Mouse (Mus musculus) lung, adult 2 months (tissue): ENCODE data around the gene Bet1l. TPM values are rescaled to one million over a fixed set of nuclear protein-coding genes. Genes with fewer than 3 reads are reported as not detected.
"Not testable (repeated sequence)": the region's sequence is repeated elsewhere in the genome, so short reads cannot be mapped to it uniquely, and the experiment has no call there.

Experiments used
- DNase-seq: peaks from one replicate; pipeline ENCODE4 v3.0.0; 2022
- H3K4me1 ChIP-seq: fragments of 200-500 bp; 2 replicates; pipeline ENCODE4 v1.6.1; 2011; ENCODE audit warnings: low read length; ENCODE audit not compliant: control insufficient read depth, insufficient read depth
- H3K4me3 ChIP-seq: fragments of 200-500 bp; replicated peaks from 2 replicates; pipeline ENCODE3; 2011; ENCODE audit warnings: low read depth, mild to moderate bottlenecking, control low read depth, low read length; ENCODE audit errors: extremely low read depth
- CTCF ChIP-seq: fragments of 200-500 bp; IDR thresholded peaks from 2 replicates; pipeline ENCODE4 v1.5.1; 2011; ENCODE audit warnings: mild to moderate bottlenecking, low read length, control low read depth; ENCODE audit not compliant: insufficient read depth
- POLR2A ChIP-seq: fragments of 200-500 bp; IDR thresholded peaks from 2 replicates; pipeline ENCODE4 v1.6.1; 2011; ENCODE audit warnings: low read depth, mild to moderate bottlenecking, control low read depth, low read length, borderline replicate concordance; ENCODE audit errors: extremely low read depth
- WGBS: fragments of 180-500 bp; shearing (Covaris S2); methylation state at CpG from one replicate; pipeline ENCODE4 v1.1.7; 2018; 5-methylcytosine and 5-hydroxymethylcytosine counted together
- polyA plus RNA-seq: library from polyadenylated mRNA; depleted of rRNA; stranded (reverse); fragments of >200 nt; gene quantifications from 2 replicates; pipeline ENCODE4 v1.2.3, GENCODE M21; 2012; rRNA removed

Gene Bet1l
- polyA plus RNA-seq = 25.5 and 30.5 TPM in 2 replicates

DNA sequence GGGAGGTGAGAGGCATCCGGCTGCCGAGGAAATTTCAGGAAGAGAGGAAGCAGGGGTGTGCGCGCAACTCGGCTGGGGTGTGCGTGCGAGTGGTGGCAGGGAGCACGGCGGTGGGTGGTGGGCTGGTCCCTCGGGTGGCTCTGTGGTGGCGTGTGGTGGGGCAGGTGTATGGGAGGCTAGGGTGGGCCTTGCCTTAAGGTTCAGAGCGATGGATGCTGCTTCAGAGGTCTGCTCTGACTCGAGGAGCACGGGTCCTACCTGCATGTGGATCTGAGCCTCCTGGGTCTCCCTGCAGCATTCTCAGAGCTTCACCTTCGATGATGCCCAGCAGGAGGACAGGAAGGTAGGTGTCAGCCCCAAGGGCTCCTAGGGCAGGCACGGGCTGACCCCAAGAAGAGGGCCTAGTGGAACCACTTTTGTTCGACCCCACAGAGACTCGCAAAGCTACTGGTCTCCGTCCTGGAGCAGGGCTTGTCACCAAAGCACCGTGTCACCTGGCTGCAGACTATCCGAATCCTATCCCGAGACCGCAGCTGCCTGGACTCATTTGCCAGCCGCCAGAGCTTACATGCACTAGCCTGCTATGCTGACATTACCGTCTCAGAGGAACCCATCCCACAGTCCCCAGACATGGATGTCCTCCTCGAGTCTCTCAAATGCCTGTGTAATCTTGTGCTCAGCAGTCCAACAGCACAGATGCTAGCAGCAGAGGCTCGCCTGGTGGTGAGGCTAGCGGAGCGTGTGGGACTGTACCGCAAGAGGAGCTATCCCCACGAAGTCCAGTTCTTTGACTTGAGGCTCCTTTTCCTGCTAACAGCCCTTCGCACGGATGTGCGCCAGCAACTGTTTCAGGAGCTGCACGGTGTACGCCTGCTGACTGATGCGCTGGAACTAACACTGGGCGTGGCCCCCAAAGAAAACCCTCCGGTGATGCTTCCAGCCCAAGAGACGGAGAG lies at the start of gene Bet1l:
Bet1l (minus strand) TSS at position 28 of the 956 bp plus-strand sequence.
- TF ChIP-seq CTCF (no peak), POLR2A (no peak)
- H3K4me3 ChIP-seq = peak within 1 kb of the TSS; percentile 94
- DNase-seq = no peak
- peaks cover 14% of the 10 kb centered on the region for H3K4me1 ChIP-seq
- WGBS = 25% methylated on average over 40 of the region's 40 CpGs

DNA sequence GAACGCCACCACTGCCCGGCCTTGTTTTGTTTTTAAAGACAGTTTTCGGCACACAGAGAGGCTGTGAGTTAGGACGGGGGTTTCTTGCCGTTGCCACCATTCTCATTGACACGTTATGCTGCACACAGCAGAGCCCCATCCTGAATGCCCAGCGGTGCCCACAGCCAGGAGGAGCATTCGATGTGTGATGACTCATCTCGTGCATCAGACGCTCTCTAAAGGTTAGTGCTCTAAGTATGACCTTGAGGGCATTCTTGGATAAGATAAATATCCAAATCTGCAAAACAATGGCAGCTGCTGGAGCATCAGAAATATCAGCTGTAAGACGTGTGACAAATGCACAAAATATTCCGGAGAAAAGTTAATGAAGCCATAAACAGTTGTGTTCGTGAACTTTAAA lies 49.8 kb upstream of the Bet1l start:
- no peak overlapping the region for H3K4me3 ChIP-seq
- TF ChIP-seq POLR2A (no peak), CTCF (no peak)
- no peak for DNase-seq
- H3K4me1 ChIP-seq = peaks cover 5% of the 10 kb centered on the region
- WGBS = 71% methylated on average over 13 of the region's 13 CpGs

DNA sequence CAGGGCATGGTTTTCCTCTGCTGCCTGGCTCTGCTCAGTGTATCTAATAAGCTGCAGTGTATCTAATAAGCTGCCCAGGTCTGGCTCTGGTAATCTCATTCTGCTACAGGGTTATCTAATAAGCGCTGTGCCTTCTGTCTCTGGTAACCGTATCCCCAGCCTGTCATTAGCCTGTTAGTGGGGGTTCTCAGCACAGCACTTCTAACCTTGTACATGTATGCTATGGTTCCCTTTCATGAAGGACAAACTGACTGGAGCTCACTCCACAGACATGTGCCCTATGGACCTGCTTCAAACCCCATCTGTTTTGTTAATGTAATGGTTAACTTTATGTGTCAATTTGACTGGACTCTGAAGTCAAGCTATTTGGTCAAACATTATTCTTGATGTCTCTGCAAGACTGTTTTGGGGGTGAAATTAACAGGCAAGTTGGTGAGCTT lies 48.3 kb upstream of the Bet1l start:
- 91% methylated on average over 2 of the region's 2 CpGs for WGBS
- no peak for DNase-seq
- no peak overlapping the region for H3K4me3 ChIP-seq

DNA sequence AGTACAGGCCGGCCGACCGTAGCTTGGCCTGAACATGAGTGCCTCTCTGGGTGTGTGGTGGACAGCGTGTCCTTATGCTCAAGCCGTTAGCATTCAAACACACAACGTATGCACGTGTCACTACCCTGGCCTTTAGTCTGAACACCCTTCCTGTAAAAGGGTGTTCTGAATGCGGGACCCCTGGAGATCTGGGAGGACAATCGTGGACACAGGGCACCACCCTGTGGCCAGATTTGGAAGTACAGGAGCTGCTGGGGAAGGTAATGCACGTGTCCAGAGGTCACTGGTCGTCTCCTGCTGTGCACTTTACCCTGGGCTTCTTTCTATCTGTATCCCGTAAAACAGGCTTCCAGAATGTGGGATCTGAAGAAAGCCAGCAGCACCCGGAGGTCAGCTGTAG lies 45.8 kb upstream of the Bet1l start:
- H3K4me3 ChIP-seq = no peak overlapping the region
- WGBS = 22% methylated on average over 13 of the region's 13 CpGs
- TF ChIP-seq POLR2A = no peak
- peak; percentile 95 for TF ChIP-seq CTCF
- H3K4me1 ChIP-seq = 0 out of 2 replicates have a peak, but pooled peaks cover 2% of the 10 kb centered on the region
- DNase-seq = peak; percentile 86

More for the DNA sequence above, 48.3 kb upstream of the Bet1l start:
- TF ChIP-seq CTCF = no peak
- no peak for TF ChIP-seq POLR2A
- peaks cover 5% of the 10 kb centered on the region for H3K4me1 ChIP-seq

DNA sequence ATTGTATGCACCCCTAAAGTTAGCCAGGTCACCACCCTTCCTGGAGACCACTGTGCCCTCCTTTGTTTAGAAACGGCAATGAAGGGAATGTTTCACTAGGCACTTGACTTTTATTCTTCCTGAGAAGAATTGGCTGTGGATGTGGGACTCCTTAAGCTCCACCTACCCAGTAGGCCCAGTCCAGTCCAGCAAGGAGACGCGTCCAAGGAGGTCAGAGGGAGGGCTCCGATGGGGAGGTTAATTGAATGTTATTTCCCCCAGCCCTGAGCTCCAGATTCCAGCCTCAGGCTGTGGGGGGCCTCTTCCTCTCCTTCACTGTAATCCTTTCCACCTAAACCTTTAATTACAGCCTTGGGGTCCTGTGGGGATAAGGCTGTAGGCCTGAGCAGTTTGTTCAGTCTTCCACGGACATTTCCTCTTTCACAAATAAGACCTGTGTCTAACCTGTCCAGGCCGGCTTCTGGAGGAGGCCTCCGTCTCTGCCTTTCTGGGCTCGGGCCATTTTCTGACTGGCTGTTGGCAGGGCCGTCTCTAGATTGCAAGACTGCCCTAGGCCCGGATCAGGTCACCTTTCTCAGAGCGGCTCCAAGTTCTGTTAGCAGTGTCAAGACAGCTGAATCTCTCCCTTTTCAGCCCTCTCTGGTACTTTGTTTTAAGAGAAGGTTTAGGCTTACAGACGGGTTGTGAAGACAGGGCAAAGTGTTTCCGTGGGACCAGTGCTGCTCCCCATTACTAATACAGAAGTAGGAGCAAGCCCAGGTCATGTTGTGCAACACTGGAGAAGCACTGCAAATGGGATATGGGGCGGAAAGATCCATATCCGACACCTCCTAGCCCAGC lies 44.9 kb upstream of the Bet1l start:
- Histone ChIP-seq H3K4me3 (no peak overlapping the region), H3K4me1 (0 out of 2 replicates have a peak, but pooled peaks cover 2% of the 10 kb centered on the region)
- TF ChIP-seq POLR2A (no peak), CTCF (no peak)
- 69% methylated on average over 15 of the region's 15 CpGs for WGBS
- DNase-seq = peak; percentile 20

DNA sequence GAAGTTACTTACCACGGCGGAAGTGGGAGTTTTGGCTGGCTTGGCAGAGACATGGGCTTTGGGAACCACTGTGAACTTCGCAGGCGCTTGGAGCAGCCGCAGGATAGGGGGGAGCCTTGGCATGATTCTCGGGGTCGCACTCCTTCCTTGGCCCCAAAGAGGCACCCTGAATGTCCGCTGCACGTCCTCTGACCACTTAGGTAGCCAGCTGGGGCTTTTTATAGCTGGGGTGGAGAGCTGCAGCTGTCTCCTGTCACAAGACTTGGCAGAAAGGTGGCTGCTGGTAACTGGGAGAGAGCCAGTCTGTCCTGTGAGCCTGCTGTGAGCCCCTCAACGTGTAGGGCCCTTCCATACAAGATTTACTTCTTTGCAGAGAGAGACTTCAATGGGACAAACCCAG lies 42.8 kb upstream of the Bet1l start, which contains the start of gene Cox8b:
Cox8b (minus strand) TSS at position 227 of the 400 bp plus-strand sequence.
- Histone ChIP-seq H3K4me3 (no peak within 1 kb of the TSS), H3K4me1 (0 out of 2 replicates have a peak, but pooled peaks cover 2% of the 10 kb centered on the region)
- no peak for DNase-seq
- no peak for TF ChIP-seq CTCF
- no peak for TF ChIP-seq POLR2A
- WGBS = 63% methylated on average over 10 of the region's 10 CpGs

DNA sequence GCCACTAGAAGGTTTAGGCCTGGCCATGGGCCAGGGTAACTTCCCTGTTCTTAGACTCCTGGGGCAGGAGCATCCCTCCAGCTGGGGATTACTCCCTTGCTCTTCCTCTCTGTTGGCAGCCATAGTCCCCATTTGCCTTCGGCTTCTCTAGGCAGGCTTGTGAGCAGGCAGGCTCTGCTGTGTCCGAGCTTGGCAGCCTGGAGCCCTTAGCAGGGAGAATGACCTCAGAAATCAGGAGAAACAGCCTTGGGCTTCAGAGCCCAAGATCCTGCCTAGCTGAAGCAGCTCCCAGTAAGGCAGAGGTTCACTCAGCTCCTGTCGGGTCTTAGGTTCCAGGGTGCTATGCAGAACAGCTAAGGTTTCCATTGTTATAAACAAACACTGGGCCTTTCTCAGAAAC lies 41.7 kb upstream of the Bet1l start:
- TF ChIP-seq POLR2A (no peak), CTCF (no peak)
- DNase-seq = no peak
- 60% methylated on average over 3 of the region's 3 CpGs for WGBS
- Histone ChIP-seq H3K4me1 (0 out of 2 replicates have a peak, but pooled peaks cover 2% of the 10 kb centered on the region), H3K4me3 (no peak overlapping the region)

DNA sequence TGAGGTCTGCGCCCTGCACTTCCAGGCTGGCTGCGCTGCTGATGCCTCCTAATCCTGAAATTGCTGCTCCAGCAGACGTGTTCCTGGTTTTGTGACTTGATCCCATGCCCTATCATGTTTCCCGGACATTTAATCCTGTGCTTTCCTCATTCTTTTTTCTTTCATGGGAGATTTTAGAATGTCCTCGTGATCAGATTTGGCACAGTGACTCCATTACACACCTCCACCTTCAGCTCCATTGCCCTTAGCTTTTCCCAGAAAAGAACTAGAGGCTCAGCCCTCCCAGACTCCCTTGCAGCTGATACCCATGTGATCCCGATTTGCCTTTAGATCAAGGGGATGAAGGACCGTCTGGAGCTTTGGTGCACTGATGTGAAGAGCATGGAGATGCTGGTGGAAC lies 40.5 kb upstream of the Bet1l start:
- H3K4me3 ChIP-seq = no peak overlapping the region
- WGBS = 88% methylated on average over 7 of the region's 7 CpGs
- no peaks in the 10 kb centered on the region for H3K4me1 ChIP-seq
- DNase-seq = no peak
- TF ChIP-seq CTCF = no peak
- TF ChIP-seq POLR2A = no peak

DNA sequence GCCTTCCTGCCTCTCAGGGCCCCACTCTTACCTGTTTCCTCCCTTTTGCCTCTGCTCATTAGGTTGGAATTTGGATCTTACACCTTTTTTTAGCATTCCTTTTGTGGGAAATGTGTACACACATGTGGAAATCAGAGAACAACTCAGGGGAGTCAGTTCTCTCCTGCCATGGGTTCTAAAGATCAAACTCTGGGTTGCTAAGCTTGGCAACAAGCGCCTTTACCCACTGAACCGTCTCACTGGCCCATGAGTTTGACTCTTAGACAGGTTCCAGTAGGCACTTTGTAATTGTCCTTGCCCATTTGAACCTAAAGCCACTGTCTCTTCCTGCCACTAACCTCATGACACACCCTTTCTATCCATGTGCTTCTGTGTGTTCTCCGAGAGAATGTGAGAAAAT lies 37.2 kb upstream of the Bet1l start:
- DNase-seq = no peak
- WGBS = 87% methylated on average over 3 of the region's 3 CpGs
- Histone ChIP-seq H3K4me1 (no peaks in the 10 kb centered on the region), H3K4me3 (no peak overlapping the region)
- TF ChIP-seq CTCF = no peak

DNA sequence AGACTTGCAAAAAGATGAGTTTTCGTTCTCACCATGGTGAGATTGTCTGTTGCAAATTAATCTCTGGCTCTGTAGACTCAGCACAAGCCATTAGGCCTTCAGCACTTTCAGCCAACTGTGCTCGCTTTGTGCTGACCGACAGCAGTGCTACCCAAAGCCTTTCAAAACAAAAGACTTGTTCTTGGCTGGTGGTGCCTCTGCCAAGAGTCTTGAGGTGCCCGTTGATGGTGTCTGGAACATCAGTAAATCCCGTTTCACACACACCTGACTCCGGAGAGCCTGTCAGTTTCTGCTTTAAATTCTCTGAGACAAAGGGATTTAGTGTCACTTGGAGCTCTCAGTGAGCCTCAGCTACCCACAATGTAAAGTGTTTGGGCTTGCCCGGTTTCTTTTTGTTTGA lies 36.7 kb upstream of the Bet1l start:
- 89% methylated on average over 7 of the region's 7 CpGs for WGBS
- no peak overlapping the region for H3K4me3 ChIP-seq
- no peaks in the 10 kb centered on the region for H3K4me1 ChIP-seq
- no peak for DNase-seq
- TF ChIP-seq POLR2A (no peak), CTCF (no peak)

DNA sequence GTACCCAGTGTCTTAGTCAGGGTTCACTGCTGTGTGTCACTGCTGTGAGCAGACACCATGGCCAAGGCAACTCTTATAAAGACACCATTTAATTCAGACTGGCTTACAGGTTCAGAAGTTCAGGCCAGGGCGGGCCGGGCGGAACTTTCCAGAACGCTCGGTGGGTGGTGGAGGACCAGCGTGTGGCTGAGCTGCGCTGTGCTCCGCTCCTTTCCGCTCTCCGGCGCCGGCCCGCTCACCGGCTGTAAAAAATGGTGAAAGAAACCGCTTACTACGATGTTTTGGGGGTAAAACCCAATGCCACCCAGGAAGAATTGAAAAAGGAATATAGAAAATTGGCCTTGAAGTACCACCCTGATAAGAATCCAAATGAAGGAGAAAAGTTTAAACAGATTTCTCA lies 33.3 kb upstream of the Bet1l start:
- not testable (repeated sequence) for H3K4me3 ChIP-seq, H3K4me1 ChIP-seq, DNase-seq
- 95% methylated on average over 16 of the region's 16 CpGs for WGBS
